Mouse (Mus musculus) midbrain, embryonic 12.5 days (tissue): ENCODE results near the gene Prdm1. TPM values are rescaled to one million over a fixed set of nuclear protein-coding genes. Genes with fewer than 3 reads are reported as not detected.

Experiments used
- ATAC-seq: fragments of 200-750 bp; cut with Nextera tagmentation; 2 replicates; pipeline ENCODE4 v1.8.0; 2017; ENCODE audit warnings: low read depth, moderate TSS enrichment, moderate library complexity; ENCODE audit not compliant: low FRiP score
- H3K27ac ChIP-seq: fragments of 300-500 bp; sonication (generic); replicated peaks from 2 replicates; pipeline ENCODE4 v1.5.1; 2016; ENCODE audit warnings: mild to moderate bottlenecking
- H3K27me3 ChIP-seq: fragments of 300-500 bp; sonication (generic); 2 replicates; pipeline ENCODE4 v1.6.1; 2016; ENCODE audit warnings: mild to moderate bottlenecking
- H3K36me3 ChIP-seq: fragments of 300-500 bp; sonication (generic); 2 replicates; pipeline ENCODE4 v1.6.1; 2016
- H3K4me1 ChIP-seq: fragments of 300-500 bp; sonication (generic); 2 replicates; pipeline ENCODE4 v1.6.1; 2016
- H3K4me2 ChIP-seq: fragments of 300-500 bp; sonication (generic); replicated peaks from 2 replicates; pipeline ENCODE4 v1.6.1; 2016; ENCODE audit warnings: mild to moderate bottlenecking, moderate library complexity
- H3K4me3 ChIP-seq: fragments of 300-500 bp; sonication (generic); 2 replicates; pipeline ENCODE4 v1.5.1; 2016; ENCODE audit warnings: mild to moderate bottlenecking
- H3K9ac ChIP-seq: fragments of 300-500 bp; sonication (generic); replicated peaks from 2 replicates; pipeline ENCODE4 v1.6.1; 2016; ENCODE audit warnings: mild to moderate bottlenecking, moderate library complexity
- H3K9me3 ChIP-seq: fragments of 300-500 bp; sonication (generic); 2 replicates; pipeline ENCODE4 v1.6.1; 2016; ENCODE audit warnings: mild to moderate bottlenecking
- WGBS: fragments of 180-500 bp; shearing (Covaris S2); methylation state at CpG from one replicate; pipeline ENCODE4 v1.1.7; 2016; 5-methylcytosine and 5-hydroxymethylcytosine counted together
- polyA plus RNA-seq: library from polyadenylated mRNA; unstranded; fragments of >200 nt; fragmentation: Nextera tagmentation; extraction: Ambion mirVana; gene quantifications from 2 replicates; pipeline ENCODE4 v1.2.1, GENCODE M21; 2016

Prdm1 gene
- polyA plus RNA-seq, 1 experiment from 2014 or later, result 0.87 TPM

- Histone ChIP-seq H3K9me3 (no peaks in the 10 kb centered on the region), H3K36me3 (no peaks in the 10 kb centered on the region), H3K4me2 (no peak overlapping the region), H3K4me3 (no peak overlapping the region), H3K9ac (no peak overlapping the region), H3K4me1 (peaks cover 12% of the 10 kb centered on the region), H3K27ac (no peak overlapping the region), H3K27me3 (peaks cover 44% of the 10 kb centered on the region)
- WGBS, result 86% methylated on average over 4 of the region's 4 CpGs
- no peak for ATAC-seq
Measured at GRCm38 (mm10) chr10:44463856-44464255, 64.4 kb downstream of the Prdm1 start.

- Histone ChIP-seq H3K27ac (no peak overlapping the region), H3K4me1 (peaks cover 20% of the 10 kb centered on the region), H3K9me3 (no peaks in the 10 kb centered on the region), H3K9ac (no peak overlapping the region), H3K36me3 (no peaks in the 10 kb centered on the region), H3K4me3 (no peak overlapping the region), H3K4me2 (no peak overlapping the region), H3K27me3 (peaks cover 51% of the 10 kb centered on the region)
- no peak for ATAC-seq
- WGBS, result 96% methylated on average over 8 of the region's 8 CpGs
Measured at GRCm38 (mm10) chr10:44462351-44462750, 66.0 kb downstream of the Prdm1 start.

GRCm38 (mm10) chr10:44461063-44461462, 67.2 kb downstream of the Prdm1 start:
- WGBS, result 87% methylated on average over 6 of the region's 6 CpGs
- Histone ChIP-seq H3K27ac (no peak overlapping the region), H3K4me3 (no peak overlapping the region), H3K9me3 (no peaks in the 10 kb centered on the region), H3K4me2 (no peak overlapping the region), H3K4me1 (peaks cover 26% of the 10 kb centered on the region), H3K27me3 (peaks cover 54% of the 10 kb centered on the region), H3K9ac (no peak overlapping the region), H3K36me3 (no peaks in the 10 kb centered on the region)
- ATAC-seq, result no peak

- H3K36me3 ChIP-seq, result no peaks in the 10 kb centered on the region
- H3K9ac ChIP-seq, result no peak overlapping the region
- H3K27me3 ChIP-seq, result peaks cover 54% of the 10 kb centered on the region
- peaks cover 25% of the 10 kb centered on the region for H3K4me1 ChIP-seq
- ATAC-seq, result no peak
- WGBS, result 18% methylated on average over 6 of the region's 6 CpGs
- no peak overlapping the region for H3K27ac ChIP-seq
- H3K9me3 ChIP-seq, result no peaks in the 10 kb centered on the region
- no peak overlapping the region for H3K4me2 ChIP-seq
- no peak overlapping the region for H3K4me3 ChIP-seq
Measured at GRCm38 (mm10) chr10:44460095-44460810, 68.0 kb downstream of the Prdm1 start.

- ATAC-seq, result no peak
- no peaks in the 10 kb centered on the region for H3K36me3 ChIP-seq
- peaks cover 54% of the 10 kb centered on the region for H3K27me3 ChIP-seq
- peak overlapping the region; percentile 90 for H3K4me2 ChIP-seq
- H3K9ac ChIP-seq, result no peak overlapping the region
- H3K27ac ChIP-seq, result no peak overlapping the region
- H3K9me3 ChIP-seq, result no peaks in the 10 kb centered on the region
- peak overlapping the region; percentile 64 for H3K4me3 ChIP-seq
- H3K4me1 ChIP-seq, result peaks cover 19% of the 10 kb centered on the region
- 9% methylated on average over 11 of the region's 11 CpGs for WGBS
Measured at GRCm38 (mm10) chr10:44459321-44460000, 68.8 kb downstream of the Prdm1 start.

GRCm38 (mm10) chr10:44458534-44459315, 69.6 kb downstream of the Prdm1 start:
- H3K36me3 ChIP-seq, result no peaks in the 10 kb centered on the region
- no peaks in the 10 kb centered on the region for H3K9me3 ChIP-seq
- H3K27ac ChIP-seq, result no peak overlapping the region
- H3K4me2 ChIP-seq, result peak overlapping the region; percentile 90
- H3K27me3 ChIP-seq, result peaks cover 50% of the 10 kb centered on the region
- ATAC-seq, result peak; percentile 89
- H3K9ac ChIP-seq, result peak overlapping the region; percentile 51; the same call in 1 of the 2 replicates
- WGBS, result under 1% methylated on average over 54 of the region's 54 CpGs
- H3K4me3 ChIP-seq, result peak overlapping the region; percentile 64
- peaks cover 19% of the 10 kb centered on the region for H3K4me1 ChIP-seq

- peak overlapping the region; percentile 64 for H3K4me3 ChIP-seq
- H3K9me3 ChIP-seq, result no peaks in the 10 kb centered on the region
- H3K4me2 ChIP-seq, result peak overlapping the region; percentile 90
- H3K27me3 ChIP-seq, result peaks cover 47% of the 10 kb centered on the region
- peak overlapping the region; percentile 51; the same call in 1 of the 2 replicates for H3K9ac ChIP-seq
- H3K27ac ChIP-seq, result no peak overlapping the region
- no peak for ATAC-seq
- H3K36me3 ChIP-seq, result no peaks in the 10 kb centered on the region
- H3K4me1 ChIP-seq, result peaks cover 19% of the 10 kb centered on the region
- WGBS, result under 1% methylated on average over 25 of the region's 25 CpGs
Measured at GRCm38 (mm10) chr10:44457791-44458533, 70.3 kb downstream of the Prdm1 start.

GRCm38 (mm10) chr10:44456757-44457595, 71.3 kb downstream of the Prdm1 start:
- Histone ChIP-seq H3K36me3 (no peaks in the 10 kb centered on the region), H3K27me3 (peaks cover 51% of the 10 kb centered on the region), H3K9me3 (no peaks in the 10 kb centered on the region), H3K9ac (no peak overlapping the region; the same call in 1 of the 2 replicates), H3K4me1 (peaks cover 19% of the 10 kb centered on the region), H3K4me3 (peak overlapping the region; percentile 64), H3K4me2 (peak overlapping the region; percentile 90), H3K27ac (no peak overlapping the region)
- WGBS, result under 1% methylated on average over 31 of the region's 31 CpGs
- ATAC-seq, result no peak

- H3K9me3 ChIP-seq, result no peaks in the 10 kb centered on the region
- no peak overlapping the region for H3K9ac ChIP-seq
- H3K4me1 ChIP-seq, result peaks cover 19% of the 10 kb centered on the region
- no peaks in the 10 kb centered on the region for H3K36me3 ChIP-seq
- WGBS, result 86% methylated on average over 4 of the region's 4 CpGs
- peaks cover 50% of the 10 kb centered on the region for H3K27me3 ChIP-seq
- H3K27ac ChIP-seq, result no peak overlapping the region
- ATAC-seq, result no peak
- no peak overlapping the region for H3K4me2 ChIP-seq
- no peak overlapping the region for H3K4me3 ChIP-seq
Measured at GRCm38 (mm10) chr10:44454753-44455152, 73.5 kb downstream of the Prdm1 start.

- H3K9ac ChIP-seq, result no peak overlapping the region
- WGBS, result 78% methylated on average over 2 of the region's 2 CpGs
- H3K9me3 ChIP-seq, result no peaks in the 10 kb centered on the region
- H3K27ac ChIP-seq, result no peak overlapping the region
- peaks cover 45% of the 10 kb centered on the region for H3K27me3 ChIP-seq
- H3K4me2 ChIP-seq, result no peak overlapping the region
- no peaks in the 10 kb centered on the region for H3K36me3 ChIP-seq
- no peak for ATAC-seq
- peaks cover 13% of the 10 kb centered on the region for H3K4me1 ChIP-seq
- H3K4me3 ChIP-seq, result no peak overlapping the region
Measured at GRCm38 (mm10) chr10:44454111-44454510, 74.2 kb downstream of the Prdm1 start.

- no peak overlapping the region for H3K9ac ChIP-seq
- H3K27ac ChIP-seq, result no peak overlapping the region
- no peak overlapping the region for H3K4me3 ChIP-seq
- no peak for ATAC-seq
- H3K36me3 ChIP-seq, result no peaks in the 10 kb centered on the region
- H3K27me3 ChIP-seq, result peaks cover 24% of the 10 kb centered on the region
- no peaks in the 10 kb centered on the region for H3K4me1 ChIP-seq
- 93% methylated on average over 2 of the region's 2 CpGs for WGBS
- H3K9me3 ChIP-seq, result no peaks in the 10 kb centered on the region
- no peak overlapping the region for H3K4me2 ChIP-seq
Measured at GRCm38 (mm10) chr10:44450835-44451234, 77.5 kb downstream of the Prdm1 start.
